Mouse (Mus musculus): ENCODE data around the gene Ubtd1. TPM values are rescaled to one million over a fixed set of nuclear protein-coding genes. Genes with fewer than 3 reads are reported as not detected.

The Ubtd1 gene
- polyA plus RNA-seq, 1 experiment from 2014 or later = 21.3 TPM

DNA sequence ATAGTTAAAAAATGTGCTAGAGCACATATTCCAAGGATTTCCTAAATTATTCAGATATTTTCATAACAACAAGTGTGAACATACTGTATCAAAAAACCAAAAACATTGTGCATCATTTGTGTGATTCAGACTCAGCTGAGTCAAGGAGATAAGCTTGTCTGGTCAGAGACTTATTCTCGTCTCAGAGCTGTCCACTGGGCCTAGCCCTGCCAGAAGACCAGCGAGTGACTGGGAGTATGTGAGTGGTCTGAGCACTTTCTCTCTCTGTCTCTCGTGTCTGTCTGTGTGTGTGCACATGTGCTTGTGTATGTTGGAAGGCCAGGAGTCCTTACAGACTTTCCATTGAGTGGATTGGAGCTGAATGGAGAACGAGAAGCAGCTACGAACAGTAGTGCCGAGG, 33.4 kb downstream of the Ubtd1 start:
- Histone ChIP-seq H3K4me2 (replicated peaks; ENCODE audit: low read depth, low read length) (no peak overlapping the region), H3K9me3 (ENCODE audit: low read length) (no peaks in the 10 kb centered on the region), H3K4me3 (ENCODE audit: low read depth, low read length) (no peak overlapping the region), H3K27me3 (replicated peaks; ENCODE audit: insufficient read depth, low read length) (no peaks in the 10 kb centered on the region), H3K9ac (replicated peaks; ENCODE audit: low read depth) (no peak overlapping the region), H3K4me1 (ENCODE audit: insufficient read depth, low read depth, low read length) (peaks cover 16% of the 10 kb centered on the region), H3K27ac (ENCODE audit: low read length) (no peak overlapping the region), H3K36me3 (ENCODE audit: insufficient read depth, low read length) (no peaks in the 10 kb centered on the region; the same call in 1 of the 2 replicates)
- TF ChIP-seq CTCF (IDR thresholded peaks at IDR 0.05) = no peak
- TF ChIP-seq EP300 (IDR thresholded peaks at IDR 0.05) = no peak
- ATAC-seq = no peak
- DNase-seq (ENCODE audit: low spot score) = no peak
- 70% methylated on average over 6 of the region's 6 CpGs for WGBS

DNA sequence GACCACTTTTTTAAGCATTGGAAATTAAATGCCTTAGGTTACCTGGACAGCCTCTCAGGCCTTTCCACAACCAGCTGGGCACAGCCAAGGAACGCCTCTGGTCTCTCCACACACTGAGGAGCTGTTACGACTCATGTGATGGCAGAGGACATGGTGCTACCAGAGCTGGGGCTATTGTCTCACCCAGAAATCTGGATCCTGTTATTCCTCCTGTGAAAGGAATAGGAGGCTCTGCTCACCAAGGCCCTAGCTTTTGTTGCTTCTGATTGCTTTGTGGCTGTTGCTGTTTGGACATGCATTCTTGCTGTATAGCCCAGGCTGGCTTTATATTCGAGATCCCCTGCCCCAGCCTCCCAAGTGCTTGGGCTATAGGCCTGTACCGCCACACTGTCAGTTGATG, 34.7 kb downstream of the Ubtd1 start:
- no peak for ATAC-seq
- Histone ChIP-seq H3K9ac (replicated peaks; ENCODE audit: low read depth) (no peak overlapping the region), H3K9me3 (ENCODE audit: low read length) (no peaks in the 10 kb centered on the region), H3K27me3 (replicated peaks; ENCODE audit: insufficient read depth, low read length) (no peaks in the 10 kb centered on the region), H3K4me1 (ENCODE audit: insufficient read depth, low read depth, low read length) (peaks cover 16% of the 10 kb centered on the region), H3K4me3 (ENCODE audit: low read depth, low read length) (no peak overlapping the region), H3K27ac (ENCODE audit: low read length) (0 out of 2 replicates have a peak overlapping the region, but pooled peaks have one; percentile 32), H3K4me2 (replicated peaks; ENCODE audit: low read depth, low read length) (no peak overlapping the region), H3K36me3 (ENCODE audit: insufficient read depth, low read length) (no peaks in the 10 kb centered on the region; the same call in 1 of the 2 replicates)
- TF ChIP-seq CTCF (IDR thresholded peaks at IDR 0.05) = no peak
- TF ChIP-seq EP300 (IDR thresholded peaks at IDR 0.05) = no peak
- DNase-seq (ENCODE audit: low spot score) = no peak
- 75% methylated on average over 4 of the region's 4 CpGs for WGBS

DNA sequence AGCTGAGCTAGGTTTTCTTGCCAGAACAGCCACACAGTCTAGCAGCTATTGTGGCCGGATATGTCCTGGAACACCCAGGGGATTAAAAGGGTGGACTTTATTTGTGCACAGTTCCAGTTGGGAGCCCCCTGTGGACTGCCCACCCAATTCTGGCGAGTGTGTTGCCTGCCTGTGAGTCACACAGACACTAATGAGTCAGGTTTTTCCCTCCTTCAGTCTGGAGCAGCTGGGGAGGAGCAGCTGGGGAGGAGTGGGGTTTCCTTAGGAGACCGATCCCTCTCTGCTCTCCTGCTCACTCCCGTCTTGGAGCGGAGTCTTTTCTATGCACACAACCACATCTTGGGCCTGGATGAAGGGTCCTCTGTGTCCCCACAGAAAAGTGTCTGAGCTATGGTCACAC, 35.3 kb downstream of the Ubtd1 start:
- TF ChIP-seq EP300 (IDR thresholded peaks at IDR 0.05) = no peak
- 0 out of 2 replicates have a peak, but pooled peaks have one; percentile 2 for TF ChIP-seq CTCF (IDR thresholded peaks at IDR 0.05)
- no peak overlapping the region for H3K4me2 ChIP-seq (replicated peaks; ENCODE audit: low read depth, low read length)
- peaks cover 16% of the 10 kb centered on the region for H3K4me1 ChIP-seq (ENCODE audit: insufficient read depth, low read depth, low read length)
- H3K9me3 ChIP-seq (ENCODE audit: low read length) = no peaks in the 10 kb centered on the region
- peak; percentile 34 for ATAC-seq
- H3K27ac ChIP-seq (ENCODE audit: low read length) = peak overlapping the region; percentile 84
- 63% methylated on average over 5 of the region's 5 CpGs for WGBS
- no peak overlapping the region for H3K4me3 ChIP-seq (ENCODE audit: low read depth, low read length)
- DNase-seq (ENCODE audit: low spot score) = peak; percentile 48
- H3K9ac ChIP-seq (replicated peaks; ENCODE audit: low read depth) = no peak overlapping the region
- H3K27me3 ChIP-seq (replicated peaks; ENCODE audit: insufficient read depth, low read length) = no peaks in the 10 kb centered on the region
- no peaks in the 10 kb centered on the region for H3K36me3 ChIP-seq (ENCODE audit: insufficient read depth, low read length)

DNA sequence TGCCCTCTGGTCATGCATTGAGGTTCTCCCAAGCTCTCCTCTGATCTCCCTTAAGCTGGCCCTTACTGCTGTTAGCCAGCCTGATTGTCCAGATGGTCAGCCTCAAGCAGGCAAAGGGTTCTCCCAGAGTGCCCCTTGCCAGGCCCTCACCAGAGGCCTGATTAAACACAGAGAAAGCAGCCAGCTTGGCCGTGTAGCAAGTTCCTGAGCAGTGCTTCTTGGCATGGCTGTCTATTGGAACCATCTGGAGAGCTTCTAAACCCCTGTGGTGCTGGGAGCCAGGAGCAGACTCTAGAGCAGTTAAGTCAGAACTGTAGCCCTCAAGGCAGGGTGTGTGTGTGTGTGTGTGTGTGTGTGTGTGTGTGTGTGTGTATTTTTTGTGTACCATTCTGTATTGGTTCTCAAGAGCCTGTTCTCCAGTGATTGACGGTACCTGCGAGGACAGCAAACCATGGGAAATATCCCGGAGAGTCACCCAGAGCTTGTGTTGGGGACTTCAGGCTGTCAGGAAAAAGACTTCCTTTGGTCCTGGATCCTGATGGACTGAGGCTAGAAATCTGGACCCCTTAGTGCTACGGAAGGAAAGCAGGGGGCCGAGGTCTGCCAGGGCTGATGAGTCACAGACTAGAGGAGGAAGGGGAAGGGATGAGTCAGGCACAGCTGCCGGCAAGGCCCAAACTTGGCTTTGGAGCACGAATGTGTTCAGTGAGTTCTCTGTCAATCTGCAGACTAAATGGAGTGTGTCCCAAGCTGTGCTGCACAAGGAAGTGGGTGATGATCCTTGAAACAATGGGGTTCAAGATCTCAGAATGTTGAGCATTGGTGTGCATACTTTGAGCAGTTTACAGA, 36.1 kb downstream of the Ubtd1 start:
- Histone ChIP-seq H3K36me3 (ENCODE audit: insufficient read depth, low read length) (no peaks in the 10 kb centered on the region), H3K9me3 (ENCODE audit: low read length) (no peaks in the 10 kb centered on the region), H3K4me3 (ENCODE audit: low read depth, low read length) (no peak overlapping the region), H3K4me2 (replicated peaks; ENCODE audit: low read depth, low read length) (no peak overlapping the region), H3K4me1 (ENCODE audit: insufficient read depth, low read depth, low read length) (peaks cover 16% of the 10 kb centered on the region), H3K27me3 (replicated peaks; ENCODE audit: insufficient read depth, low read length) (no peaks in the 10 kb centered on the region), H3K27ac (ENCODE audit: low read length) (peak overlapping the region; percentile 84), H3K9ac (replicated peaks; ENCODE audit: low read depth) (no peak overlapping the region)
- DNase-seq (ENCODE audit: low spot score) = peak; percentile 93
- WGBS = 34% methylated on average over 8 of the region's 8 CpGs
- peak; percentile 85 for ATAC-seq
- TF ChIP-seq EP300 (IDR thresholded peaks at IDR 0.05) = peak; percentile 73
- no peak for TF ChIP-seq CTCF (IDR thresholded peaks at IDR 0.05)

DNA sequence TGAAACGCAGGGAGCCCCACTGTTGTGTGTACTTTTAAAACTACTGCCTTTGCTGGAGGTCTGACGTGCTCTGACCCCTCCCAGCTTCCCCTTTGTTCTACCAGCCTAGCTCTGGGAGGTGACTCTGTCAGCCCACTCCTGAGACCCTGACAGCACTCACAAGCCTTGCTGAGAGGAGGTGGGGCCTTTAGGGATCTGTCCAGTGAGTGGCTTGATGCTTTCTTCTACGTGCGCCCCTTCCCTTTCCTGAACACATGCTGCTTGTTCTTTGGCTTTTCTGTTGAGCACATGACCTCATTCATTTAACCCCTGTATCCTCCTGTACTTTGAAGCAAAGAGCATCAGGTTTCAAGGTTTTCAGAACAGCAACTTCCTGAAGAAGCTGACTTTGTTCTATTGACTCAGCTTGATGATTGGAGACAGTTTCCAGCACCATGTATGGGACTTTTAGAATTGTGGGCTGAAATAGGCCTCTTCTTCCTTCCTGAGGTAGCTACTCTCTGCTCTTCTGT, 37.5 kb downstream of the Ubtd1 start:
- TF ChIP-seq CTCF (IDR thresholded peaks at IDR 0.05) (no peak), EP300 (IDR thresholded peaks at IDR 0.05) (no peak)
- 33% methylated on average over 4 of the region's 4 CpGs for WGBS
- H3K9ac ChIP-seq (replicated peaks; ENCODE audit: low read depth) = no peak overlapping the region
- no peaks in the 10 kb centered on the region for H3K9me3 ChIP-seq (ENCODE audit: low read length)
- no peak overlapping the region for H3K4me2 ChIP-seq (replicated peaks; ENCODE audit: low read depth, low read length)
- H3K36me3 ChIP-seq (ENCODE audit: insufficient read depth, low read length) = no peaks in the 10 kb centered on the region
- H3K4me3 ChIP-seq (ENCODE audit: low read depth, low read length) = no peak overlapping the region
- DNase-seq (ENCODE audit: low spot score) (peak; percentile 41), ATAC-seq (peak; percentile 25)
- H3K27ac ChIP-seq (ENCODE audit: low read length) = peak overlapping the region; percentile 84
- H3K4me1 ChIP-seq (ENCODE audit: insufficient read depth, low read depth, low read length) = peaks cover 16% of the 10 kb centered on the region
- H3K27me3 ChIP-seq (replicated peaks; ENCODE audit: insufficient read depth, low read length) = no peaks in the 10 kb centered on the region

DNA sequence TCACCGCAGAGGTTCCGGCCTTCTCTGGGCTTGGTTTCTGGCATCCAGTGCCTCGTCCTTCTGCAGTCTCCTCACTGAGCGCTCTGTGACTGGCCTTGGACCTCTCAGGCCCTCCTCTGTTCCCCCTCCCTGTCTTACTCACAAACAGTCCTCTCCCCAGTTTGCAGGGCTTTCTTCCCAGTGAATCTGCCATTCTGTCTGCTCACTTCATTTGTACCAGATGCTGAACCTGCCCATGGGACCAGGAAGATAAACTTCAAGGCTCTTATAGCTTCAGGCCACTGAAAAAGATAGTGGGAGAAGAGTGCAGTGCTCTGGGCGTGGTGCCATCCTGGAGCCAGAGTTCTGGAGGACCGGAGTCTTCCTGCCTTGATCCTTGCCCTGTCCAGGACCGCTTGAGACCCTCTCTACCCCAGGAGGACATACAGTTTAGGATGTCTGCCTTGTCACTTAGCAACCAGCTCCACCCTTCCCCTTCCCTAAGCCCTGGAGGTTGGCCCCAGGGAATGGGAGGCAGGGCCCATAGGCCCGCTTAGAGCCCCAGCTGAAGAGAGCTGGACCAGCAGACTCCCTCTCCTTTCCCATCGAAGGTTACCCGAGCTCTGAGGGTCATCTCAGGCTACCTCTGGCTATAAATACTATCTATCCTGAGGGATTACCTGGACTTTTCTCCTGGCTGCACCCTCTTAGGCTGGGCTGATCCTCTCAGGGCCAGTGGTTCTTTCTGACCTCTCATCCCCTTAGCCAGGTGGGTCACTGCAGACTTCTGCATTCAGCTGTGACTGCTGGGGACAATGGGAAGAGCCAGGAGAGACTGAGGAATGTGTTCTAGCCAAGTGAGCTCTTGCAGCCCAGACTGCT, 40.3 kb downstream of the Ubtd1 start:
- no peak overlapping the region for H3K9ac ChIP-seq (replicated peaks; ENCODE audit: low read depth)
- 66% methylated on average over 10 of the region's 10 CpGs for WGBS
- no peaks in the 10 kb centered on the region for H3K36me3 ChIP-seq (ENCODE audit: insufficient read depth, low read length)
- no peak for TF ChIP-seq CTCF (IDR thresholded peaks at IDR 0.05)
- no peak for TF ChIP-seq EP300 (IDR thresholded peaks at IDR 0.05)
- DNase-seq (ENCODE audit: low spot score) (no peak), ATAC-seq (no peak)
- no peak overlapping the region for H3K4me2 ChIP-seq (replicated peaks; ENCODE audit: low read depth, low read length)
- peaks cover 10% of the 10 kb centered on the region; the same call in 1 of the 2 replicates for H3K4me1 ChIP-seq (ENCODE audit: insufficient read depth, low read depth, low read length)
- no peaks in the 10 kb centered on the region for H3K27me3 ChIP-seq (replicated peaks; ENCODE audit: insufficient read depth, low read length)
- H3K9me3 ChIP-seq (ENCODE audit: low read length) = no peaks in the 10 kb centered on the region
- H3K27ac ChIP-seq (ENCODE audit: low read length) = no peak overlapping the region
- no peak overlapping the region for H3K4me3 ChIP-seq (ENCODE audit: low read depth, low read length)
